Mouse (Mus musculus): ENCODE measurements around the gene Vmn1r185. TPM values are rescaled to one million over a fixed set of nuclear protein-coding genes. Genes with fewer than 3 reads are reported as not detected.
"Not testable (repeated sequence)": the region's sequence is repeated elsewhere in the genome, so short reads cannot be mapped to it uniquely, and the experiment has no call there.

Gene Vmn1r185
- not detected in 2 replicates for polyA plus RNA-seq (2014; fragmentation: Nextera tagmentation; extraction: Ambion mirVana)

- 80% methylated on average over 1 of the region's 1 CpGs for WGBS (ENCODE audit: insufficient replicate concordance)
These were observed at the start of gene Vmn1r185 for GRCm38 (mm10) chr7:26618364-26618763. Gene Vmn1r185 (minus strand): TSS chr7:26618464.

GRCm38 (mm10) chr7:26667466-26667865, 49.2 kb upstream of the Vmn1r185 start:
- 20% methylated on average over 2 of the region's 2 CpGs for WGBS (ENCODE audit: insufficient replicate concordance)
- H3K4me1 ChIP-seq (ENCODE audit: control insufficient read depth, insufficient read depth, low read length); H3K27ac ChIP-seq (ENCODE audit: low read depth, low read length); H3K9ac ChIP-seq (ENCODE audit: low read depth, low read length); H3K27me3 ChIP-seq (ENCODE audit: control insufficient read depth, insufficient read depth, low read length); H3K36me3 ChIP-seq (ENCODE audit: control insufficient read depth, insufficient read depth, low read length); ATAC-seq (replicated peaks; ENCODE audit: insufficient number of reproducible peaks, low FRiP score, low TSS enrichment); H3K4me2 ChIP-seq; H3K4me3 ChIP-seq (ENCODE audit: low read depth, low read length); H3K9me3 ChIP-seq (replicated peaks; ENCODE audit: control insufficient read depth, low read length): not testable (repeated sequence)

More at GRCm38 (mm10) chr7:26618364-26618763, at the start of gene Vmn1r185:
- not testable (repeated sequence) for H3K27ac ChIP-seq (ENCODE audit: low read depth, low read length); H3K9me3 ChIP-seq (replicated peaks; ENCODE audit: control insufficient read depth, low read length); H3K4me2 ChIP-seq; H3K9ac ChIP-seq (ENCODE audit: low read depth, low read length); H3K4me1 ChIP-seq (ENCODE audit: control insufficient read depth, insufficient read depth, low read length); ATAC-seq (replicated peaks; ENCODE audit: insufficient number of reproducible peaks, low FRiP score, low TSS enrichment); H3K27me3 ChIP-seq (ENCODE audit: control insufficient read depth, insufficient read depth, low read length); H3K4me3 ChIP-seq (ENCODE audit: low read depth, low read length); H3K36me3 ChIP-seq (ENCODE audit: control insufficient read depth, insufficient read depth, low read length)

- no peak overlapping the region for H3K4me3 ChIP-seq (ENCODE audit: low read depth, low read length)
- no peak overlapping the region for H3K9ac ChIP-seq (ENCODE audit: low read depth, low read length)
- no peak for ATAC-seq (replicated peaks; ENCODE audit: insufficient number of reproducible peaks, low FRiP score, low TSS enrichment)
- H3K4me1 ChIP-seq (ENCODE audit: control insufficient read depth, insufficient read depth, low read length), result no peaks in the 10 kb centered on the region
- no peaks in the 10 kb centered on the region; the same call in 1 of the 2 replicates for H3K9me3 ChIP-seq (replicated peaks; ENCODE audit: control insufficient read depth, low read length)
- H3K27ac ChIP-seq (ENCODE audit: low read depth, low read length), result no peak overlapping the region
- no peak overlapping the region for H3K4me2 ChIP-seq
- WGBS (ENCODE audit: insufficient replicate concordance), result 83% methylated on average over 5 of the region's 5 CpGs
- H3K27me3 ChIP-seq (ENCODE audit: control insufficient read depth, insufficient read depth, low read length), result no peaks in the 10 kb centered on the region
- H3K36me3 ChIP-seq (ENCODE audit: control insufficient read depth, insufficient read depth, low read length), result no peaks in the 10 kb centered on the region
These were observed 47.7 kb upstream of the Vmn1r185 start for GRCm38 (mm10) chr7:26666011-26666410.

GRCm38 (mm10) chr7:26589774-26590173, 28.5 kb downstream of the Vmn1r185 start:
- no peak for ATAC-seq (replicated peaks; ENCODE audit: insufficient number of reproducible peaks, low FRiP score, low TSS enrichment)
- no peaks in the 10 kb centered on the region for H3K27me3 ChIP-seq (ENCODE audit: control insufficient read depth, insufficient read depth, low read length)
- H3K9ac ChIP-seq (ENCODE audit: low read depth, low read length), result no peak overlapping the region
- no peak overlapping the region for H3K4me2 ChIP-seq
- 54% methylated on average over 1 of the region's 1 CpGs for WGBS (ENCODE audit: insufficient replicate concordance)
- H3K9me3 ChIP-seq (replicated peaks; ENCODE audit: control insufficient read depth, low read length), result no peaks in the 10 kb centered on the region
- no peaks in the 10 kb centered on the region for H3K4me1 ChIP-seq (ENCODE audit: control insufficient read depth, insufficient read depth, low read length)
- no peak overlapping the region for H3K4me3 ChIP-seq (ENCODE audit: low read depth, low read length)
- no peak overlapping the region for H3K27ac ChIP-seq (ENCODE audit: low read depth, low read length)
- no peaks in the 10 kb centered on the region for H3K36me3 ChIP-seq (ENCODE audit: control insufficient read depth, insufficient read depth, low read length)

- H3K4me3 ChIP-seq (ENCODE audit: low read depth, low read length), result no peak overlapping the region
- no peak for ATAC-seq (replicated peaks; ENCODE audit: insufficient number of reproducible peaks, low FRiP score, low TSS enrichment)
- no peak overlapping the region for H3K4me2 ChIP-seq
- no peak overlapping the region for H3K9ac ChIP-seq (ENCODE audit: low read depth, low read length)
- H3K4me1 ChIP-seq (ENCODE audit: control insufficient read depth, insufficient read depth, low read length), result no peaks in the 10 kb centered on the region
- H3K27ac ChIP-seq (ENCODE audit: low read depth, low read length), result no peak overlapping the region
- H3K36me3 ChIP-seq (ENCODE audit: control insufficient read depth, insufficient read depth, low read length), result no peaks in the 10 kb centered on the region
- H3K9me3 ChIP-seq (replicated peaks; ENCODE audit: control insufficient read depth, low read length), result no peaks in the 10 kb centered on the region
- H3K27me3 ChIP-seq (ENCODE audit: control insufficient read depth, insufficient read depth, low read length), result no peaks in the 10 kb centered on the region
These were observed 29.2 kb downstream of the Vmn1r185 start for GRCm38 (mm10) chr7:26589077-26589476.

Other genes with a start within 250 kb of the Vmn1r185 start
- gene Nlrp9c, start 214.8 kb downstream of the Vmn1r185 start, polyA plus RNA-seq (2014; fragmentation: Nextera tagmentation; extraction: Ambion mirVana), result not detected in 2 replicates
- not detected in 2 replicates for gene Nlrp4a, start 183.4 kb downstream of the Vmn1r185 start, polyA plus RNA-seq (2014; fragmentation: Nextera tagmentation; extraction: Ambion mirVana)
- not detected in 2 replicates for gene Nlrp9a, start 83.4 kb downstream of the Vmn1r185 start, polyA plus RNA-seq (2014; fragmentation: Nextera tagmentation; extraction: Ambion mirVana)
- gene Cyp2b23, start 68.0 kb upstream of the Vmn1r185 start, polyA plus RNA-seq (2014; fragmentation: Nextera tagmentation; extraction: Ambion mirVana), result not detected in 2 replicates
- not detected in 2 replicates for gene Cyp2b19, start 138.7 kb upstream of the Vmn1r185 start, polyA plus RNA-seq (2014; fragmentation: Nextera tagmentation; extraction: Ambion mirVana)
- gene Cyp2g1, start 190.4 kb upstream of the Vmn1r185 start, polyA plus RNA-seq (2014; fragmentation: Nextera tagmentation; extraction: Ambion mirVana), result 0.27 TPM in 1 of 2 replicates, not detected in the other
- gene Cyp2a5, start 216.8 kb upstream of the Vmn1r185 start, polyA plus RNA-seq (2014; fragmentation: Nextera tagmentation; extraction: Ambion mirVana), result not detected in 2 replicates

Data from heart, embryonic 11.5 days (tissue).